Mouse (Mus musculus) lung, postnatal 4 days (tissue): ENCODE measurements around the gene Top3a.

Source experiments
- DNase-seq, 2 experiments: peaks; one replicate each; pipeline ENCODE4 v3.0.0; 2021

Top3a gene

DNA sequence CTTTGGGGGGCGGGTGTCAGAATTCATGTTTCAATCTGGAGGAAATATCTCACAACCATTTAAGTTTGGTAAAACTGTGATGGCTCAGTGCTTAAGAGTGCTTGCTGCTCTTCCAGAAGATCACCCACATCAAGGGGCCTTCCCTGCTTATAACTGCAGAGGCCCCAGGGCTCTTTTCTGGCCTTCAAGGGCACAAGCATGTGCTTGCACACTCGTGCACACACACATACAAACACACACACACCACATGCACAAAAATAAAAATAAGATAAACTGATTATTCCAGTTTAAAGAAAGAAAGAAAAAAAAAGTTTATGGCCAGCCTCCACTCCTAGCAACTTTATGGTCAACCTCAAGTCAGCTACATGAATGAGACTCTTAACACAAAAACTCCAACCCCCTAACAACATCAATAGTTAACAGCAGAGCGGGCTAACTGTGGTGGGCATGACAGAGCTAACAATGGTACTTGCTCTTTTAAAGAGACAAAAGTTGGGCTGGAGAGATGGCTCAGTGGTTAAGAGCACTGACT is 2.9 kb downstream of the Top3a start:
- DNase-seq = no peak

DNA sequence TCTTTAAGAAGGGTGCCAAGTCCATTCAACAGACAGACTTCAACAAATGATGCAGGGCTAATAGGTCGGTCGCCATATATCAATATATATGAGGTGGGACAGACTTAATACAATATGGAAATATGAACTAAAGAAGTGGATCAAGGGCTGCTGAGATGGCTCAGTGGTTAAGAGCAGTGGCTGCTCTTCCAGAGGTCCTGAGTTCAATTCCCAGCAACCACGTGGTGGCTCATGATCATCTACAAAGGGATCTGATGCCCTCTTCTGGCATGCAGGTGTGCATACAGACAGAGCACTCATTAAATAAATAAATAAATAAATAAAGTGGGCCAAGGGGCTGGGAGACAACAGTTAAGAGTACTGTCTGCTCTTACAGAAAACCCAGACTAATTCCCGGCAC is 5.0 kb downstream of the Top3a start:
- DNase-seq = no peak

DNA sequence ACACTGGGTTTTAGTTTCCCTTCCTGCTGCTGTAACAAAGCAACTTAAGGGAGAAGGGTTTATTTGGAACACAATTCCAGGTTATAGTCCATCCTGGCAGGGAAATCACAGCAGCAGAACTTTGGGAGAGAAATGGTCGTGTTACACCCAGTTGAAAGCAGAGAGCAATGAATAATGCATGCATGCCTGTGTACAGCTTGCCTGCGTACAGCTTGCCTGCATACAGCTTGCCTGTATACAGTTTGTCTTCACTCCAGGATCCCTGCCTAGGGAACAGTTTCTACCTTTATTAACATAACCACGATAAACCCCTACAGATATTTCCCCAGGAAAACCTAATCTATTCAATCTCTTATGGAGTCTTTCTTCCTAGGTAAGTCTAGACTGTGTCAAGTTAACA is 6.4 kb downstream of the Top3a start:
- no peak for DNase-seq

DNA sequence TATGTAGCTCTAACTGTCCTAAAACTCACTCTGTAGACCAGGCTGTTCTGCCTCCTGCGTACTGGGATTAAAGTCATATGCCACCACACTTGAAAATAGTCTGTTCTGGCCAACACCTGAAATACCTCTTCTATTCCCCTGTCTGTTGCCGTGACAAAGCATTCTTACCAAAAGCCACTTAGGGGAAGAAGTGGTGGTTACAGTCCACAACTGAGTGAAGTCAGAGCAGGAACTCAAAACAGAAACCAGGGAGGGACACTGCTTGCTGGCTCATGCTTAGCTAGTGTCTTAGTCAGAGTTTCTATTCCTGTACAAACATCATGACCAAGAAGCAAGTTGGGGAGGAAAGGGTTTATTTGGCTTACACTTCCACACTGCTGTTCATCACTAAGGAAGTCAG is 7.8 kb downstream of the Top3a start:
- no peak for DNase-seq

DNA sequence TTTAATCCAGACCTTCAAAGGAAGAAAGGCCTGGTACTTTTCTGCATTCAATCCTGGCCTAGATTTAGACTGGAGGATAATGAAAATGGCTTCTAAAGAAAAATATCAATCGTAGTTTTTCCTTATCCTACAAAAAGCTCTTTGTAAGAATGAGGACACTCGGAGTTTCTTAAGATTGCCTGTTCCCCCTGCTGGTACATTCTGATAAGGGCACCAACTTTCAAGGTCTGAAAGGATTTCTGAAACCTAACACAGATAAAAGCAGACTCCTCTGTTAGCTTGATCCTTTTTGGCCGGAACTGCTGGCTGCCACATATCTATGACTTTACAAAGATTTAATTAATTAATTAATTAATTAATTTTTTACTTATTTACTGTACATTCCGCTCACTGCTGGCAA is 10.2 kb downstream of the Top3a start:
- DNase-seq = no peak

DNA sequence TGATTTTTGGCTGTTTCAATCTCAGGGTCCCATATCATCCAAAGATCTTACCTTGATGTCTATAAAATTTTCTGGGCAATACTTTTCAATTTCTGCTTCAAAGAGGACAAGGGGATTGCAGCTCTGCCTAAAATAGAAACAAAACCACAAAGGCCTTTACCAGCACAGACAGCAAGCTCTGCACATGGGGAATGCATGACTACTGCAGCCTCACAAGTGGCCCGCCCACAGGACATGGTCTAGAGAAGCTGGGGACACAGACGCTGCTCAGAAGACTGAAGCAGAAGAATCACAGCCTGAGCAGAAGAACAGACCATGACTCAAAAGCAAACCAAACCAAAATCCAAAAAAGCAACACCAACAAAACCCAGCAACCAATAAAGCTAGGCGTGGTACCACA is 15.5 kb downstream of the Top3a start:
- no peak for DNase-seq

DNA sequence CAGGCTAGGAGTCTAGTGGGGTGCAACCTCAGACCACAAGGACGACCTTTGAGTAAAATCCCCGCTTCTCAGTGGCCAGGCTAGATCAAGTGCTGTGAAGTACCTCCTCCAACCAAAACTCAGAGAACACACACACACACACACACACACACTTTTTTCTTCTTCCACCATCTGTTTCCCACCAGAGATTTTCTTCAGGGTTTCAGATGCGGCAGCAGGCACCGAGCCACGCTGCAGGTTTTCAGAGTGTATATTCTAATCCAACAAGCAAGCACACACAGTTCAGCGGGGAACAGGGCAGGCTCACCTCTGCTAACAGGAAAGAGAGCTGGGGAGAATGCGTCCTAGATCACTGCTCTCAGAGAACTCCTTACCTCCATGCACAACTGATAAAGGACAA is 21.6 kb downstream of the Top3a start:
- no peak for DNase-seq

DNA sequence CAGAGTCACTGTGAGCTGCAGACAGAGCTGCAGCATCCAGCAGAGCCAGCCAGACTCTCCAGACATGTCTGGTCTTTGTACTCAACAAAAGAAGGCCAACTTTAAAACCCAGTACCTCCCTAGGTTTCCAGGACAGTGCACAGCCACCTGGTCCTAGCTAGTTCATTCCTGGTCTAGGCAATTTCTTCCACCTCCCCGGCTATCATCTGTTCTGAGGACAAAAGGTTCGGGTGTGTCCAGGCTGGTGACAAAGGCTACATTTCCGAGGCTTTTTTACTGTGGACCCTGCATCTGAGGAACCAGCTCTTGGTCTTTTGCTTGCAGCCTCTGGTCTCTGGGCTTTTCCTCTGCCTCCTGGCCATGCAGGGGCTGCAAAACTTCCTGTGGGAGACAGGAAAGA is 36.8 kb downstream of the Top3a start:
- no peak for DNase-seq

DNA sequence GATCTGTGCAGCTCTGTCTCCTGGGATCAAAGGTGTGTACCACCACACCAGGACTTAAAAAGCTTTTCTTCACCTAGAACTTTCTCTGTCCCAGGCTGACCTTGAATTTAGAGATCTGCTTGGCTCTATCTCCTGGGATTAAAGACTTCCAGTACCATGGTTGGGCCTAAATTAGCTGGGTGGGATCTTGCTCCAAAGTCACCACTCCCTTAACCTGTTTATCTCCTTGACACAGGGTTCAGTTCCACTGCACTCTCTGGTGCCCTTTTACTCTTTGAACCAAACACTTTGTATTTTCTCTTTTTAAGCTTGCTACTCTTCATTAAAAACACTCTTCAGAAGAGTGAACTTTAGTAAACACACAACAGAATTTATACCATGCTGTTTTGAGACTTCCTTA is 39.7 kb downstream of the Top3a start:
- no peak for DNase-seq

DNA sequence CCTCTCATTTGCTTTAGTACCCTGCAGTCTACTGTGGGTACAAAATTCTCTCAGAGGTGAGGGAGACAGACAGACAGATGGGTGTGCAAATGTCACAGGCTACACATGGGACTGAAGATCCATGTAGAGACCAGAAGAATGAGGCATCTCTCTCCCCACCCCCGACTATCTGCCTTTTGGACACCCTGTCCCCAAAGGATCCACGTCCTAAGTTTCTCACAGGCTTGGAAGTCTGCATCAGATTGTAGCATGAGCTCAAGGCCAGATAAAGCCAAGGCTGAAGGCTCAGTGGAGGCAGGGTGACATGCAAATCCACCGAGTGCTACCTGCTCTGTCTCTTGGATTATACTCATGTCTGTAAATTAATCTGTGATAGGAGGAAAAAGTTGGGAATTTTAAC is 40.7 kb downstream of the Top3a start:
- DNase-seq = no peak

DNA sequence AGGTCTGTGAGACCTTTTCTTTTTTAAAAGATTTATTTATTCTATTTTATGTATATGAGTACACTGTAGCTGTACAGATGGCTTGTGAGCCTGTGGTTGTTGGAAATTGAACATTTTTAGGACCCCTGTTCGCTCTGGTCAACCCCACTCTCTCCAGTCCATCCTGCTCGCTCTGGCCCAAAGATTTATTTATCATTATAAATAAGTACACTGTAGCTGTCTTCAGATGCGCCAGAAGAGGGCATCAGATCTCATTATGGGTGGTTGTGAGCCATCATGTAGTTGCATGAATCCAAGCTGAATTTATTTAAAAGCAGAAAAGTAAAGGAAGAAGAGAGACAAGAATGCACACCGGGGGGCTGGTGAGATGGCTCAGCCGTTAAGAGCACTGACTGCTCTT is 42.0 kb downstream of the Top3a start:
- no peak for DNase-seq

DNA sequence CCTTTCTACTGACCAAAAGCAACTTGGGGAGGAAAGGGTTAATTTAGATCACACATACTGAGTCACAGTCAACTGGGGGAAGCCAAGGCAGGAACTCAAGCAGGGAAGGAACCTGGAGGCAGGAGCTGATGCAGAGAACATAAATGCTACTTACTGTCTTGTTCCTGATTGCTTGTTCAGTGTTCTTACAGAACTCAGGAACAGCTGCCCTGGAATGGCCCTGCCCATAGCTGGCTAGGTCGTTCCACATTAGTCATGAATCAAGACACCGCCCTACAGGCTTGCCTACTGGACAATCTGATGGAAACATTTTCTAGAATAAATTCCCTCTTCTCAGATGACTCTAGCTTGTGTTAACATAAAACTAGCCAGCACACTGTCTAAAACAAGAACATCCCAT is 43.0 kb downstream of the Top3a start:
- DNase-seq = no peak

DNA sequence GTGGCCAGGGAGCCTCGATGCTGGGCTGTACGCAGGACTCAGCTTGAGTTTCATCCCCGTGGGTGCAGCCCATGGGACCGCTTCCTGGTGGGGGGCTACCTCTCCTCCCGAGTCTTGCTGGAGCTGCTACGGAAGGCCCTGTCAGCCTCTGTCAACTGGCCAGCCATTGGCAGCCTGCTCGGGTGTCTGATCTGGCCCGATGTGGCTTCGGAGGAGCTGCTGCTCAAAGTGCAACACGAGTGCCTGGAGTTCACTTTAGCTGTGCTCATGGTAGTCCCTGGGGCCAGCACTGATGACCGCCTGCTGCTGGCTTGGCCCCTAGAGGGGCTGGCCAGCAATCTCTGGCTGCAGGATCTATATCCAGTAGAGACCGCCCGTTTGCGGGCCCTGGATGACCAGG is 45.9 kb downstream of the Top3a start:
- DNase-seq = no peak

DNA sequence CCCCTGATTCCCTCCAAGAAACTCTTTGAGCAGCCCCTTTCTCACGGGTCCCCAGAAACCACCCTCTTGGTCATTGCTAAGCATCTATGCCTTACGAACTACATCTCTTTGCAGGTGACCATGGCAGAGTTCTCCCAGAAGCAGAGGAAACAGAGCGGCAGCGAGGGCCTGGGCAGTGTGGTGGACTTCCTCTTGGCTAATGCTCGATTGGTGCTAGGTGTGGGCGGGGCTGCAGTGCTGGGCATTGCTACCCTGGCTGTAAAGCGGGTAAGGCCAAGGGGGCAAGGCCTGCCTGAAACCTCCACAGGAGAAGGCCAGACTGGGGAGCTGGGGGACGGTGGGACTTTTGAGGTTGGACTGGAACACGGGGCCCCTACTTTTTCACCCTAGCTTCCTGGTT is 47.0 kb downstream of the Top3a start:
- DNase-seq = no peak

DNA sequence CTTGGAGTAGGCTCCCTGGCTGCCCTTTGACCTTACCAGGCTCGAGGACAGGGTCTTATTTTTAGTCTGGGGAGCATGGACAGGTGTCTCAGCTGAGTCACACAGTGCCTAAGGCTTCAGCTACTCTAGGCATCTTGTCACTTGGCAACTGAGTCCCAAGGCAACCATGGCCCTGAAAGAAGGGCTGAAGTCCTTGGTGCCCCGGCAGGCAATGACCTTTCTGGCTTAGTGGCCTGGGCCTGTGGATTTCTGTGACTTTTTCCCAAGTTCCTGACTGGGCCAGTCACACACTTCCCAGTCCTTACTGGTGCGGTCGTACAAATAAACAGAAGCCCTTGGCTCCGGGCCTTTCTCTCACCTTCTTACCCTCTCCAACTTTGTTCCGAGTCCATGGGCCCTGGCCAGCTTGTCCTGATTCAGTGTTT is 47.9 kb downstream of the Top3a start:
- DNase-seq = peak in 1 of 2 experiments; percentile 21

DNA sequence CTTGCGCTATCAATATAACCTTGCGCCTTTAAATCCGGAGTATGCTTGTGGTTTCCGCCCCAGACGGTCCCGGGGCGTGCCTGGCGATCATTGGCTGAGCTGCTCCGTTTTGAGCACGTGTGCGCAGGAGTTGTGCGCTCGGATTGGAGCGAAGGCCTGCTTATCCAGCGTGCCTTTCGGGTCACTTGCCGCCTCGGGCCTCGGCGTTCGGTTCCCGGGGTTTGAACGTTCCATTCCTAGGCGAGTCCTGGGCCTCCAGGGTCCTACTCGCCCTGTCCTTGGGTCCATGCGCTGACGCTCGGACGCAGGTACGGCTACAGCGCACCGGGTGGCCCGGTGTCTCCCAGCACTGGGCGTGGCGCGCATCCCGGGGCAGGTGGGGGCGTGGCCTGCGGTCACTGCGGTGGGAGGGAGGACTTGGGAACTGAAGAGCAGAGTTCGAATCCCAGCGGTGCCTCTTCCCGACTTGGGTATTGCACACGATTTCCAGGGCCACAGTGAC is 48.9 kb downstream of the Top3a start, which contains the start of gene Mief2:
Gene Mief2, plus strand, starts transcription at position 139 of the 502 bp plus-strand sequence.
- DNase-seq = peak; percentile 94 to 97

DNA sequence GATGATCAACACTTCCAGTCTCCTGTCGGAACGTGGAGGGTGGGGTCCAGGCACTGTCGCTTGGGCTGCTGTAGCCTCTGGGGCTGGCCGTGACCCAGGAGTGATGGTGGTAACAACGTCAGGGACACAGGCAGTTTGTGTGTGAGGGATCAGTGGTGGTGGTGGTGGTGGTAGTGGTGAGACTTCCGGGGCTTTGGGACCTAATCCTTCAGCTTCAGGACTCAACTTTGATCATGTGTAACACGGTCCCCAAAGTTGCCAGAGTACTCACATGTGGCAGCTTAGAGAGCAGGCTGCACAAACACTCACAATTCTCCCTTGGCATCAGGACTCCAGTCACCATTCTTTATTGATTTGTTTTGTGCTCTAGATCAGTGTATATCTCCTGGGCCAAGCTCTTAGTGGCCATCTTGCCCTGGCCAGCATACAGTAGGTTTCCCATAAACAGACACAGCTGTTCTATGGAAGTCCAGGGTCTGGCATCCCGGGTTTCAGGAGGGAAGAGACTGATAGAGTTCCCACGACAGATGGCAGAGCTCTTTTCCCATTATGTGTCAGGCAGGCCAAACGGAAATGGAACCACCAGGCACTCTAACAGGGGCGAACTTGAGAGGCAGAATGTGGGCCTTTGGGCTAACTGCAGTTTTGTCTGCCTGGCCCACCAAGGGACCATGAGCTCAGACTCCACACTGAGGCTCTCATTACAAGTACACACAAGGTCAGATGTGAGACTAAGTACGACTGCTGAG is 49.6 kb downstream of the Top3a start:
- no peak for DNase-seq

DNA sequence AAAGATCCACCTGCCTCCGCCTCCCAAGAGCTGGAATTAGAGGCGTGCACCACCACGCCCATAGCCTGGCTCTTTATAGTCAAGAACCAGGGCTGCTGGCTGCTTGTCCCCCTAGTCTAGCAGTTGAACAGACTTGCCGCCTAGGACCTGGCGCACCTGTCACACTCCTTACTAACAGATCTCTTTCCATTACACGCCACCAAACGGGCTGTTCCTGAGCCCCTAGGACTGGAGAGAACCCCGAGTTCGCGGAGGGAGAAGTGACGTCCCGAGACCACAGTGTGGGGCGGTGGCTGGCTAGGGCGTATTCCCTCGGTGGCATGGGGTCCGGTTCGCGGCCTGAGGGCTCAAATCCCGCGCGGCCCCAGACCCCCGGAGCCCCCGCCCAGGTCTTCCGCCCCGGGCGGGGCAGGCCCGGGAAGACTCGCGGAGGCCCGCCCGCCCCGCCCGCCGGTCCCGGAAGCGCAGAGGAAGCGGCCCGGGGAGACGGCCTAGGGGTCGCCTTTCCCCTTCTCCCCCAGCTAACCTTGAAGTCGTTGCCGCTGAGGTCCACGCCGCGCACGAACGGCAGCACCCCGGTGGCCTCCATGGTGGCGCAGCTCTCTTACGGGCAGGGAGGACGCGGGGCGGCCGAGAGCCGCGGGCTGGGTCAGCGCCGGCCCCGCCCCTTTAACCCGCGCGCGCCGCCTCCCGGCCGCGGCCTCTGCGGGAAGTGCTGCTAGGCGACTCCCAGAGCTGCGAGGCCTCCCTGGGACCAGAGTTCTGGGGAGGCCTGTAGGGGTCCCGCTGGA is 50.4 kb downstream of the Top3a start, which contains the start of gene Flii:
Gene Flii, minus strand, starts transcription at position 663 of the 791 bp plus-strand sequence.
- peak; percentile 91 for DNase-seq

DNA sequence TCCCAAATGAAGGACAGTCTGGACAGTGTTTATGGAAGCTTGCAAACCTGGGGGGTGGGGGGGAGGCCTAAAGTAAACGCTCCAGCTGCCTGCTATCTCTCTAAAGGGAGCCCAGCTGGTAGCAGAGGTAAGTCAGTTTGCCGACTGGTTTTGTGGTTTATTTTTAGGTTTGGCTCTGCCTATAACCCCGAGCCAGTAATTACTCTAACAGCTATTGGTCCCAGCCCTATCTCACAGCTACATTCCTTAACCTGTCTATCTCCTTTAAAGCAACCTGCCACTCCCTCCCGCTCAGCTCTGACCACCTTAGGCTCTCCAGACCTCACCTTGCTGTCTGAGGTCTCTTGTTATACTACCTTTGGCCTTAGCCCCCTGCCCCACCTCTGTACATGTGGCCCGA is 57.9 kb downstream of the Top3a start:
- no peak for DNase-seq

DNA sequence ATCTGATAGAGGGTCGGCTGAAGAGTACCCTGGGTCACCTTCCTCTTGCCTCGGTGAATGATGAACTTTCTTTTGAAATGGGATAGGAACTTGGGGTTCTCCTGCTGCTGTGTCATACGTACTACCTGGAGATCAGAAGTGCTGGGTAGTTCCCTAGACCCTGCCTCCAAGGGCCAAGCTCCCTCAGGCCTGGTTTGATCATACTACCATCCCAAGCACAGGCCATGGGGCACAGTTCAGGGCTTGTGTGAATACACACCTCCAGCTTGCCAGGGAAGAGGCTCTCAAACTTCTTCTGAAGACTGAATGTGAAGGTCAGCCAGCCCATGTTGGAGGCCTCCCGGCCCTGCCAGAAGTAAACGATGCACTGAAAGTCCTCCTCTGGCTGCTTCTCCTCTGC is 61.3 kb downstream of the Top3a start:
- no peak for DNase-seq

DNA sequence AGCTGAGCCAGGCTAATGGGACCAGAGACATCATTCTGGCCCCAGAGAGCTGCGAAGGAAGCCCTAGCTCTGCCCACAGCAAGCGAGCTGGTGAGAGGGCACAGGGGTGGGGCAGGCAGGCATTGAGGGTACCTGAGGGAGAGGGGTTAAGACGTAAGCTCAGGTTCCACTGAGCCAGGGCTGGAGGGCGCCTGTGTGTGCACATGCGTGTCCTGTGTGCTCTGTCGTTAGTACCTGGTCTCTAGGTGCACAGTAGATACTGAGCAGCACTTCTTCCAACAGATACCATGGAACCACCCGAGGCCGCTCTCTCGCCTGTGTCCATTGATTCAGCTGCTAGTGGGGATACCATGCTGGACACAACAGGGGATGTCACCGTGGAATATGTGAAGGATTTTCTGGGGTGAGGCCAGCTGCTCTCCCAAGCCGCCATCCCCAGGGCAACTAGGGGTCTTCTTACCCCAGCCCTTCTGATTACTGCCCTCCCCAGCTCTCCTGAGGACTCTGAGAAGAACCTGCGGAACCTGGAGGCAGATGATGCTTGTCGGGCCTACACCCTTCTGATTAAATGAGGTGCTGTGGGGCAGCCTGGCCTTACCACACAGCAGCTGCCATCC is 64.4 kb downstream of the Top3a start:
- DNase-seq = peak in 1 of 2 experiments; percentile 24

DNA sequence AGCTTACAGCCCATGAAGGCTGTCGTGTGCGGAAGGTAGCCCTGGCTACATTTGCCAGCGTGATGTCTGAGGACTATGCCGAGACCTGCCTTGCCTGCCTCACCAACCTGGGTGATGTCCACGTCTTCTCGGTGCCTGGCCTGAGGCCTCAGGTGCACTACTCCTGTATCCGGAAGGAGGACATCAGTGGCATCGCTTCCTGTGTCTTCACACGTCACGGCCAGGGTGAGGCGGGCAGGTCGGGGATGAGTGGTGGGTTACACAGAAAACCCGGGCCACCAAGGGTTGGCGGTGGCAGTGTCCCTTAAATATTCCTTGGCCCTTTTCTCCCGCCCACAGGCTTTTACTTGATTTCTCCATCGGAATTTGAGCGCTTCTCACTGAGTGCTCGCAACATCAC is 65.1 kb downstream of the Top3a start:
- DNase-seq = peak in 1 of 2 experiments; percentile 24

DNA sequence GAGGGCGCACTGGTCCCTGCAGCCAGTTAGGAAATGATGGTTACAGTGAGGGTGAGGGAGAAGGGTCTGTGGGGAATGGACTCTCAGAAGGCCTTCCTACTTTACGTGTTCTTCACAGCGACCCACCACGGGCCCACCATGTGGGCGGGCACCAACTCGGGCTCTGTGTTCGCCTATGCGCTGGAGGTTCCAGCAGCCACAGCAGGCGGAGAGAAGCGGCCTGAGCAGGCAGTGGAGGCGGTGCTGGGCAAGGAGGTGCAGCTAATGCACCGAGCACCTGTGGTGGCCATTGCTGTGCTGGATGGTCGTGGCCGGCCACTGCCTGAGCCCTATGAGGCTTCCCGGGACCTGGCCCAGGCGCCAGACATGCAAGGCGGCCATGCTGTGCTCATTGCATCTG is 65.9 kb downstream of the Top3a start:
- peak in 1 of 2 experiments; percentile 21 for DNase-seq
